Mouse (Mus musculus) B cell, adult 2 months (primary cell): ENCODE data around the gene Otulinl.
A peak's percentile ranks its signal among the peaks of the same experiment; 100 is the strongest.
"Not testable (repeated sequence)": the region's sequence is repeated elsewhere in the genome, so short reads cannot be mapped to it uniquely, and the experiment has no call there.

Source experiments
- DNase-seq, 2 experiments: peaks; one replicate each; pipeline ENCODE4 v3.0.0; 2022

Gene Otulinl

GRCm38 (mm10) chr15:27681419-27682187 is at the start of gene Otulinl:
Gene Otulinl (minus strand): TSS chr15:27681579.
- peak; percentile 96 for DNase-seq

- no peak for DNase-seq
Observed at GRCm38 (mm10) chr15:27726228-27726627, 44.8 kb upstream of the Otulinl start.

GRCm38 (mm10) chr15:27724796-27725680 is 43.7 kb upstream of the Otulinl start:
- DNase-seq = peak in 1 of 2 experiments; percentile 21

- DNase-seq = no peak
Observed at GRCm38 (mm10) chr15:27724298-27724697, 42.9 kb upstream of the Otulinl start.

- no peak for DNase-seq
Observed at GRCm38 (mm10) chr15:27723746-27724145, 42.4 kb upstream of the Otulinl start.

- DNase-seq = not testable (repeated sequence)
Observed at GRCm38 (mm10) chr15:27720297-27720696, 38.9 kb upstream of the Otulinl start.

- no peak for DNase-seq
Observed at GRCm38 (mm10) chr15:27718668-27719067, 37.3 kb upstream of the Otulinl start.

- DNase-seq = peak; percentile 56 to 57
Observed at GRCm38 (mm10) chr15:27715331-27715730, 34.0 kb upstream of the Otulinl start.

GRCm38 (mm10) chr15:27710698-27711097 is 29.3 kb upstream of the Otulinl start:
- DNase-seq = no peak

GRCm38 (mm10) chr15:27708968-27709612 is 27.7 kb upstream of the Otulinl start:
- peak in 1 of 2 experiments; percentile 25 for DNase-seq

GRCm38 (mm10) chr15:27708499-27708898 is 27.1 kb upstream of the Otulinl start:
- no peak for DNase-seq

- DNase-seq = no peak
Observed at GRCm38 (mm10) chr15:27702972-27703313, 21.6 kb upstream of the Otulinl start.

GRCm38 (mm10) chr15:27702031-27702971 is 20.9 kb upstream of the Otulinl start:
- peak; percentile 22 to 23 for DNase-seq

GRCm38 (mm10) chr15:27697632-27698031 is 16.3 kb upstream of the Otulinl start:
- DNase-seq = no peak

GRCm38 (mm10) chr15:27693235-27693634 is 11.9 kb upstream of the Otulinl start:
- DNase-seq = no peak

GRCm38 (mm10) chr15:27692161-27692560 is 10.8 kb upstream of the Otulinl start:
- DNase-seq = no peak

- no peak for DNase-seq
Observed at GRCm38 (mm10) chr15:27691213-27691612, 9.8 kb upstream of the Otulinl start.

- no peak for DNase-seq
Observed at GRCm38 (mm10) chr15:27688041-27688651, 6.8 kb upstream of the Otulinl start.

GRCm38 (mm10) chr15:27684813-27685212 is 3.4 kb upstream of the Otulinl start:
- no peak for DNase-seq

- no peak for DNase-seq
Observed at GRCm38 (mm10) chr15:27683206-27683605, 1.8 kb upstream of the Otulinl start.

- no peak for DNase-seq
Observed at GRCm38 (mm10) chr15:27682619-27683018, 1.2 kb upstream of the Otulinl start.

GRCm38 (mm10) chr15:27680997-27681396 is 382 bp downstream of the Otulinl start:
- DNase-seq = no peak
